Mouse (Mus musculus): ENCODE measurements around the gene Cdc37. TPM values are rescaled to one million over a fixed set of nuclear protein-coding genes. Genes with fewer than 3 reads are reported as not detected.

The Cdc37 gene
- polyA plus RNA-seq, 1 experiment: 158 TPM

- no peak overlapping the region for H3K27ac ChIP-seq (ENCODE audit: insufficient read depth, low read length)
- TF ChIP-seq CTCF (IDR thresholded peaks at IDR 0.05; ENCODE audit: extremely low read depth, insufficient read depth, low read length): 0 out of 2 replicates have a peak, but pooled peaks have one; percentile 6
- TF ChIP-seq POLR2A (IDR thresholded peaks at IDR 0.05; ENCODE audit: extremely low read depth, insufficient read depth, low read length): no peak
- H3K4me3 ChIP-seq (ENCODE audit: insufficient read depth, low read length): no peak overlapping the region
- H3K4me1 ChIP-seq (ENCODE audit: control insufficient read depth, insufficient read depth, low read length): no peaks in the 10 kb centered on the region
These were observed 40.1 kb upstream of the Cdc37 start for GRCm38 (mm10) chr9:21189905-21190304.

GRCm38 (mm10) chr9:21185436-21185835, 35.7 kb upstream of the Cdc37 start:
- no peak for TF ChIP-seq CTCF (IDR thresholded peaks at IDR 0.05; ENCODE audit: extremely low read depth, insufficient read depth, low read length)
- TF ChIP-seq POLR2A (IDR thresholded peaks at IDR 0.05; ENCODE audit: extremely low read depth, insufficient read depth, low read length): no peak
- Histone ChIP-seq H3K4me1 (ENCODE audit: control insufficient read depth, insufficient read depth, low read length) (no peaks in the 10 kb centered on the region), H3K27ac (ENCODE audit: insufficient read depth, low read length) (no peak overlapping the region), H3K4me3 (ENCODE audit: insufficient read depth, low read length) (no peak overlapping the region)

- no peaks in the 10 kb centered on the region for H3K4me1 ChIP-seq (ENCODE audit: control insufficient read depth, insufficient read depth, low read length)
- TF ChIP-seq POLR2A (IDR thresholded peaks at IDR 0.05; ENCODE audit: extremely low read depth, insufficient read depth, low read length) (no peak), CTCF (IDR thresholded peaks at IDR 0.05; ENCODE audit: extremely low read depth, insufficient read depth, low read length) (no peak)
- no peak overlapping the region for H3K4me3 ChIP-seq (ENCODE audit: insufficient read depth, low read length)
- H3K27ac ChIP-seq (ENCODE audit: insufficient read depth, low read length): no peak overlapping the region
These were observed 35.0 kb upstream of the Cdc37 start for GRCm38 (mm10) chr9:21184733-21185132.

- H3K4me3 ChIP-seq (ENCODE audit: insufficient read depth, low read length): peak overlapping the region; percentile 25
- TF ChIP-seq CTCF (IDR thresholded peaks at IDR 0.05; ENCODE audit: extremely low read depth, insufficient read depth, low read length): no peak
- no peak for TF ChIP-seq POLR2A (IDR thresholded peaks at IDR 0.05; ENCODE audit: extremely low read depth, insufficient read depth, low read length)
These were observed 34.2 kb upstream of the Cdc37 start for GRCm38 (mm10) chr9:21183905-21184413.

GRCm38 (mm10) chr9:21183421-21183820, 33.6 kb upstream of the Cdc37 start:
- Histone ChIP-seq H3K27ac (ENCODE audit: insufficient read depth, low read length) (no peak overlapping the region), H3K4me1 (ENCODE audit: control insufficient read depth, insufficient read depth, low read length) (no peaks in the 10 kb centered on the region), H3K4me3 (ENCODE audit: insufficient read depth, low read length) (no peak overlapping the region)
- TF ChIP-seq POLR2A (IDR thresholded peaks at IDR 0.05; ENCODE audit: extremely low read depth, insufficient read depth, low read length): no peak
- no peak for TF ChIP-seq CTCF (IDR thresholded peaks at IDR 0.05; ENCODE audit: extremely low read depth, insufficient read depth, low read length)

More at GRCm38 (mm10) chr9:21183905-21184413, 34.2 kb upstream of the Cdc37 start:
- H3K27ac ChIP-seq (ENCODE audit: insufficient read depth, low read length): no peak overlapping the region
- no peaks in the 10 kb centered on the region for H3K4me1 ChIP-seq (ENCODE audit: control insufficient read depth, insufficient read depth, low read length)

GRCm38 (mm10) chr9:21181421-21182220, 31.8 kb upstream of the Cdc37 start:
- Histone ChIP-seq H3K4me1 (ENCODE audit: control insufficient read depth, insufficient read depth, low read length) (no peaks in the 10 kb centered on the region), H3K27ac (ENCODE audit: insufficient read depth, low read length) (no peak overlapping the region), H3K4me3 (ENCODE audit: insufficient read depth, low read length) (no peak overlapping the region)
- no peak for TF ChIP-seq CTCF (IDR thresholded peaks at IDR 0.05; ENCODE audit: extremely low read depth, insufficient read depth, low read length)
- no peak for TF ChIP-seq POLR2A (IDR thresholded peaks at IDR 0.05; ENCODE audit: extremely low read depth, insufficient read depth, low read length)

GRCm38 (mm10) chr9:21180841-21181240, 31.1 kb upstream of the Cdc37 start:
- Histone ChIP-seq H3K27ac (ENCODE audit: insufficient read depth, low read length) (no peak overlapping the region), H3K4me1 (ENCODE audit: control insufficient read depth, insufficient read depth, low read length) (no peaks in the 10 kb centered on the region), H3K4me3 (ENCODE audit: insufficient read depth, low read length) (no peak overlapping the region)
- no peak for TF ChIP-seq CTCF (IDR thresholded peaks at IDR 0.05; ENCODE audit: extremely low read depth, insufficient read depth, low read length)
- no peak for TF ChIP-seq POLR2A (IDR thresholded peaks at IDR 0.05; ENCODE audit: extremely low read depth, insufficient read depth, low read length)

GRCm38 (mm10) chr9:21180402-21180801, 30.6 kb upstream of the Cdc37 start:
- Histone ChIP-seq H3K4me3 (ENCODE audit: insufficient read depth, low read length) (no peak overlapping the region), H3K27ac (ENCODE audit: insufficient read depth, low read length) (no peak overlapping the region), H3K4me1 (ENCODE audit: control insufficient read depth, insufficient read depth, low read length) (no peaks in the 10 kb centered on the region)
- TF ChIP-seq POLR2A (IDR thresholded peaks at IDR 0.05; ENCODE audit: extremely low read depth, insufficient read depth, low read length) (no peak), CTCF (IDR thresholded peaks at IDR 0.05; ENCODE audit: extremely low read depth, insufficient read depth, low read length) (no peak)

GRCm38 (mm10) chr9:21172364-21172763, 22.6 kb upstream of the Cdc37 start:
- H3K27ac ChIP-seq (ENCODE audit: insufficient read depth, low read length): no peak overlapping the region
- no peak overlapping the region for H3K4me3 ChIP-seq (ENCODE audit: insufficient read depth, low read length)
- H3K4me1 ChIP-seq (ENCODE audit: control insufficient read depth, insufficient read depth, low read length): no peaks in the 10 kb centered on the region
- TF ChIP-seq POLR2A (IDR thresholded peaks at IDR 0.05; ENCODE audit: extremely low read depth, insufficient read depth, low read length): no peak
- no peak for TF ChIP-seq CTCF (IDR thresholded peaks at IDR 0.05; ENCODE audit: extremely low read depth, insufficient read depth, low read length)

GRCm38 (mm10) chr9:21169157-21169556, 19.4 kb upstream of the Cdc37 start:
- no peak for TF ChIP-seq CTCF (IDR thresholded peaks at IDR 0.05; ENCODE audit: extremely low read depth, insufficient read depth, low read length)
- no peak for TF ChIP-seq POLR2A (IDR thresholded peaks at IDR 0.05; ENCODE audit: extremely low read depth, insufficient read depth, low read length)
- H3K4me1 ChIP-seq (ENCODE audit: control insufficient read depth, insufficient read depth, low read length): no peaks in the 10 kb centered on the region
- no peak overlapping the region for H3K4me3 ChIP-seq (ENCODE audit: insufficient read depth, low read length)
- no peak overlapping the region for H3K27ac ChIP-seq (ENCODE audit: insufficient read depth, low read length)
